Mouse (Mus musculus) splenic B cell, adult 2 months (primary cell): ENCODE data around the gene Dkc1.

Source experiments
- DNase-seq: peaks from one replicate; pipeline ENCODE4 v3.0.0-alpha.2; 2011; ENCODE audit warnings: low read depth, low spot score
- H3K27me3 ChIP-seq: 2 replicates; pipeline ENCODE4 v1.6.1; 2012; ENCODE audit warnings: mild to moderate bottlenecking, low read length, moderate library complexity, mixed read lengths; ENCODE audit not compliant: control insufficient read depth, poor library complexity, insufficient read depth, severe bottlenecking
- H3K36me3 ChIP-seq: 2 replicates; pipeline ENCODE4 v1.6.1; 2012; ENCODE audit warnings: mild to moderate bottlenecking, low read length, moderate library complexity, mixed read lengths; ENCODE audit not compliant: control insufficient read depth, poor library complexity, insufficient read depth, severe bottlenecking

The Dkc1 gene

DNA sequence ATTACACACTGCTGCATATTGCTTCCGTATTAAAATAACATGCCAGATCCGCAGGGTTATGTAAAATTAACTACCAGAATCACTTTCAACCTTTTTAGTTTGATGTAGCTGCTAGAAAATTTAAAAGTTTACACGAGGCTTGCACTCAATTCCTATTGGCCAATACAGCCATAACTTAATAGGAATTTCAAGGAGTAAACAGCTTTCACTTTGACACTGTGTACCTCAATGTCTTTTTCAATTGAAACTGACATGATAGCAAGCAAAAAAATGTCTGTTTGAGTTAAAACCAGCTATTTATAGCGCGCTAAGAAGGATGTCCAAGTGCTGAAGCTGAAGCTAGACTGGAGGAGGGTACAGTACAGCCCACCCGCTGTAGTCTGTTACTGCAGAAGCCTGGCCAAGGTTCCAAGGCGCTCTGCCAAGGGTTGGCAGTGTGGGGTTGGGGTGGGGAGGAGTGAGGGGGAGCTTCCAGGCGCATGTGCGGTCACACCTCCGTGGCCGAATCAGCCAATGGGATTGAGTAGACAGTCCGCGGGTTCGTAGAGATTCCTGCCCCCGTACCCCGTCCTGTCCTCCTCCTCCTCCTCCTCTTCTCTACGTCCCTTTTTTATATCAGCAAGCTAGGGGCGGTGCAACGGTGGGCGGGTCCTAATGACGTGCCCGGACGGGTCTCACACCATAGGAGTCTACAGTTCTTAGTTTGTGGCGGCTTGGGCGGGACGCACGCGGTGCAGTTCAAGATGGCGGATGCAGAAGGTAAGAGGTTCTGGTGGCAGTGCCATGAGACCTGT lies at the start of gene Dkc1:
TSS of gene Dkc1 (plus strand) at position 486 of the 794 bp plus-strand sequence.
- DNase-seq = peak; percentile 94
- Histone ChIP-seq H3K36me3 (no peaks in the 10 kb centered on the region), H3K27me3 (no peaks in the 10 kb centered on the region)

DNA sequence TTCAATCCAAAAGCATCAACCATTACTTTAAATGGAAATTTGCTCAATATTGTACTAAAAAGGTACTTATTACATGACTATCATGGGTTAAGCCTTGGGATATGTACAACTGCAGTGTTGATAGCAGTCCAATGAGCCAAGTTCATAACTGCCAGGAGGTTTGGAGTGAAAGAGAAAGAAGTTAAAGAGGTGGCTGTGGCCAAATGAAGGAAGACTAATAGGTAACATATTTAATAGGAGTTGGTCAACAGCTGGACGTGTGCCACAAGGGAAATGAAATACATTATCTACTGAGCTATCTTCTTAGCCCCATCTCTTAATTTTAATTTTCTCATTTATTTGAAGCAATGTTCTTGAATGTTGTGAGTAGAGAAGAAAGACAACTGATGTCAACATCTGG lies 49.7 kb upstream of the Dkc1 start:
- no peaks in the 10 kb centered on the region for H3K36me3 ChIP-seq
- no peak for DNase-seq
- H3K27me3 ChIP-seq = no peaks in the 10 kb centered on the region

DNA sequence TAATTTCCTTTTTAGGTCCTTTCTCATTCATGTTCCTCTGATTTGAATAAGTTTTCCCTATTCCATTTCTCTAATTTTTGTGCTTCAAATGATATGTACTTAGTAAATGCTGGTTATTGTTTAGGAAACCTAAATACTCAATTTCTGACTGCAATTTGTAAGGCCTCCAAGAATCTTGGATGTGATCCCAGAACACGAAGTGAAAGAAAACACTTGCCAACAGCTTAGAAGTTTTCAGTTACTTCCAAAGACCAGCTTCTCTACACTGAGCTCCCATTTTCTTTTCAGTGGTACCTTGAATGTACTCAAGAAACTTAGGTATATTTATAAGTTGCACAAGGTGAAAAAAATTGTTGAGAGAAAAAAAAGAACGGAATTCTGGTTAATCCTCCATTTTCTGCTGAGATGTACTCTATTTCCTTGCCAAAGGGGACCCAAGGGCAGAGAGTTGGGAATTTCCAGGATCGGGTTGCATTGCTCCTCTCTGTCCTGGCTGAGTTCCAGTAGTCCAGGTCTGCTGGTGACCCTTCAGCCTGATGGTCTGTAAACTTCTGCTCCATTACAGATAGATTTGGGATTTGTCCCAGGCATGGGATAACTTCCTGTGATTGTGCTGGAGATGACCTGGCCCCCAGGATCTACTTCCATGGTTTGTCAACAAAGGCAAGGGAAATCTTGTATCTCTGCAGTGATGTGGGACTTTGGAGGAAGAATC lies 48.6 kb upstream of the Dkc1 start:
- Histone ChIP-seq H3K27me3 (no peaks in the 10 kb centered on the region), H3K36me3 (no peaks in the 10 kb centered on the region)
- DNase-seq = no peak

DNA sequence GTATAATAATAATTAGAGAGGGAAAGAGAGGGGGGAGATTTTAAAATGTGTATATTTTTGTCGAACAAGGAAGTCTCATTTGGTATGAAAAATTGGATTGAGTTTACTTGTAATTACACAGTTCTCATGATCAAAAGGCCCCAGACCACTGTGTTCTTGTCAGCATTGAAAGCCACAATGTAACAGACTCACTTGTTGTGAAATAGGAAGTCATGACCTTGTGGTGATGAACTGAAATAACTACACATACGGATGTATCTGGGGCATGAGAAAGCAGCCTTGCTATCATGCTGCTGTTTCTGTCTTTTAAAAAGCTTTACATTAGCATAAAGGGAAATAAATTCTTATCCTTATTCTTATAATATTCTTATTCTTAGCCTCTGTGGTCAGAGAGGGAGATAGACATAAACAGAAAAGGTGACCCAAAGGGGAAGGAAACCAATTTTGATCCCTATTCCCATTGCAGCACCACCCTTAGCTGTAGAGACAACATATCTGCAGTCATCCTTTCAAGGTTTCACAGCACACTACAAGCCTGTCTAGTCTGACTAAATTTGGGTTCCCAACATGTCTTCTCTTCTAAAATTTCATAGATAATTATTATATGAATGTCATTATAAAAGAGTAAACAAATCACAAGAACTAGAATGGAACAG lies 39.4 kb upstream of the Dkc1 start:
- no peaks in the 10 kb centered on the region for H3K36me3 ChIP-seq
- H3K27me3 ChIP-seq = no peaks in the 10 kb centered on the region
- no peak for DNase-seq

DNA sequence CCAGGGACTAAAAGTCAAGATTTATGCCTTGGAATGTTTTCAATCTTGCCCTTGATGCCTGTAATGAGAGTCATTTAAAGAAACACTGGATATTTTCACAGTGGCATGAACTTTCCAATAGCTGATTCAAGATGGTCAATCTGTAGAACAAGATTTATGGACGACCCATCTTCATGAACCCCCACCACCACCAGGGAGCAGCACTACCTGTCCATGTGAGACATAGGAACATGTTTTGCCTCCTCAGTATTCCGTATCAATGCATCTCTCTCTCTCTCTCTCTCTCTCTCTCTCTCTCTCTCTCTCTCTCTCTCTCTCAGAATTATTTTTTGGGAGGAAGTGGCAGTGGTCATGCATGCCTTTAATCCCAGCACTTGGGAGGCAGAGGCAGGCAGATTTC lies 13.3 kb upstream of the Dkc1 start:
- DNase-seq = peak; percentile 47
- no peaks in the 10 kb centered on the region for H3K36me3 ChIP-seq
- H3K27me3 ChIP-seq = no peaks in the 10 kb centered on the region

DNA sequence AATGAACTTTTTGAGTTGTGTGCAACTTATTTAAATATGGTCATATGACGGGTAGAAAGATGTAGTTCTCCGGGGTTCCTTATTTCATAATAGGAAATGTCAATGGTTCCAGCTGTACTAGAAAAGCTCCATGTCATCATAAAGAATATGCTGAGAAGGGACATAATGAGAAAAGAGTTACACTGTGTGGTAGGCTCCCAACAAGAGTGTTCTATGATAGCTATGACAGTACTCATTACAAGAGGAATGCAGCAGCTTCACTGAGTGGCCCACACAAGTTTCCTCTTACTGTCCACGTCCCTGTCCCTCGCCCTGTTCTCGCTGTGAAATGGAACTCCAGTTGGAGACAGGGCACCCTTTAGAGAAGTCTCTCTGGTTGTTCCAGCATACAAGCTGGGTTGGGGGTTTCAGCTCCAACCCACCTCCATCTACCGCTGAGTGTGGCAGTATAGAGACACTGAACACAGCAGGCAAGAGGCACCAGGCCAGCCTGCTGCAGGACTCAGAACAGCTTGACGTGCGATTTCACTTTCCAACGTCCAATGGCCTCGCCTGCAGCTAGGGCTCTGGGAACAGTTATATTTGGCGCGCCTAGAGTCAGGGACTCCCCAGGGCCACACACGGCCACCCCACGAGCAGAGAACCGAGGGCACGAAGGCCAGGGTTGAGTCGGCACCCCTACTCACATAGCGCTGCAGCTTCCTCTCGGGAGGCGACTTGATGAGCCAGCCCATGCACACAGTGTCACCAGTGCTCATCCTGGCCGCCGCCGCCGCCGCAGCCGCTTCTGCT lies 11.5 kb upstream of the Dkc1 start:
- no peaks in the 10 kb centered on the region for H3K36me3 ChIP-seq
- H3K27me3 ChIP-seq = no peaks in the 10 kb centered on the region
- DNase-seq = peak; percentile 8

DNA sequence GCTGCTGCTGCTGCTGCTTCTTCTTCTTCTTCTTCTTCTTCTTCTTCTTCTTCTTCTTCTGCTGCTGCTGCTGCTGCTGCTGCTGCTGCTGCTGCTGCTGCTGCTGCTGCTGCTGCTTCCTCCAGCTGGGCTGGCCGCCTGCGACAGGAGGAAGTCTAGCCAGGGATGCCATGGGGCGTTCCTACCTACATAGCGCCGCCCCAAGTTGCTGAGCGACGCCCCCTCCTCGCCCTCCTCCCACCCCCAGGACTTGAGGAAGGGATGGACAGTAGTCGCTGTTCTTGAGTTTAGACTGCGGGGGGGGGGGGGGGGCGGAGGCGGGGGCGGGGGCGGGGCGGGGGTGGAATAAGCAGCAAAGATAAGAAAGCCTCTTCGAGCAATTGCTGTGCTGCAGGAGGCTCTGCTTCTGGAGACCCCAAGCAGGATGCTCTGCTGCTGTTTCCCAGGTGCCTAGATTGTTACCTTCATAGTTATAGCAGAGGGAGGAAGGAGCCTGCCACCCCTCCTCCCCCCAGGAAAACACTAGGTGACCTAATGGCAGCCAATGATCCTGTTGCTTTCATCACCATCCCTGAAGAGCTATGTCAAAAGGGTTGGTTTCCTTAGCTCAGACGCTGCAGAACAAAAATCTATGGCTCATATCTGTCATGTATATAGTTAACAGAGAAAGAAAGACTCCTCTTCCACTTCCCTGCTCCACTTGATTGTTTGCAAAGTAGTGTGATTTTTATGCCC lies 10.7 kb upstream of the Dkc1 start, which contains the start of gene Gab3:
TSS of gene Gab3 (minus strand) at position 685 of the 735 bp plus-strand sequence.
- no peaks in the 10 kb centered on the region for H3K36me3 ChIP-seq
- no peaks in the 10 kb centered on the region for H3K27me3 ChIP-seq
- DNase-seq = peak; percentile 77

DNA sequence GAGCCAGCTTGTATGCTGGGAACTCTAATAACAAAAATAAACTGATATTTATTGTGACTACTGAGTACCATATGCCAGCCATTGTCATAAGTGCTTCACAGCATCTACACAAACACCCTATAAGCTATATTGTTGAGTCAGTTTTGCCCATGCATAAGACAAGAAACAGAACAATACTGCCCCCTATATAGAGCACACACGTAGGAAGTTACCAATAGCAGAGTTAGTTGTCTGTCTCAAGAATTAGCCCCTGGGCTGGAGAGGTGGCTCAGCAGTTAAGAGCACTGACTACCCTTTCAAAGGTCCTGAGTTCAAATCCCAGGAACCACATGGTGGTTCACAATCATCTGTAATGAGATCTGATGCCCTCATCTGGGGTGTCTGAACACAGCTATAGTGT lies 10.0 kb upstream of the Dkc1 start:
- Histone ChIP-seq H3K27me3 (no peaks in the 10 kb centered on the region), H3K36me3 (no peaks in the 10 kb centered on the region)
- peak; percentile 44 for DNase-seq

DNA sequence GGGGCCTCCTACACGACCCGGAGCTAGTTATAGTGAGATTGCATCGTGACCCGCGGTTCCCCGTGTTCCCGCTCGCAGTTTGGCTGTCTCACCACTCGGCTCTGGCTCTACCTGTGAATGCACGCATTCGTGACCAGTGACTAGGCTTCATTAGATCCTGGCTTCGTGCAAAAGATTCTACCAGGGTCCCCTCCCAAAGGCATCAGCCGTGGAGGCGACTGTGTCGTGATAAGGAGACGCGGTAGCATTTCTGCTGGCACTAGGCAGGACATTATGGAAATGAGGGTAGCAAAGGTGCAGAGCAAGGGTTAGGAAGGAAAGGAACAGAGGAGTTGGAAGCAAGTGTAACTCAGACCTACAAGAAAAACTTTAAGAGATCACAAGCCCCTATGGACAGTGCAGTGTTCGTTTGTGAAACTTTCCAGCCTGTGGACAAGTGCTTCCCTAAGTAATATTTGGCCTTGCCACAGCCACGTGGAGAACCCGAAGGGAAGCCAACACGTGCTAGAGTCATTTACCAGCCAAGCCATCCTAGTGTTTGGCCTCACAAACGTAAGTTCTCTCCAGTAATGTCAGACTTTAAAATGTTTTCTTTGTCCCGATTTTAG lies 613 bp downstream of the Dkc1 start:
- Histone ChIP-seq H3K27me3 (no peaks in the 10 kb centered on the region), H3K36me3 (no peaks in the 10 kb centered on the region)
- DNase-seq = peak; percentile 2

DNA sequence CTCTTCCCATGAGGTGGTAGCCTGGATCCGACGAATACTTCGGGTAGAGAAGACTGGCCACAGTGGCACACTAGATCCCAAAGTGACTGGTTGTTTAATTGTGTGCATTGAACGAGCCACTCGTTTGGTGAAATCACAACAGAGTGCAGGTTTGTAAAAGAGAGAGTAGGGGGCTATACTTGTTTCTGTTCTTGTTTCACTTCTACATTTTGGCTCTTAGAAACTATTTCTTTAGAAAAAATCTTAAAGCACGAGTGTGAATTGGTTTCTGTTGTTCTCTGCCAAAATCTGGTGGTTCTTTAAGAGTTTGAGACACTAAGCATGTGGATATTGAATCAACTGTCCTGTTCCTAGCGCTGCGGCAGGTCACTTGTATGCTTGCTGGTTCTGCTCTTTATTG lies 3.1 kb downstream of the Dkc1 start:
- H3K36me3 ChIP-seq = no peaks in the 10 kb centered on the region
- DNase-seq = peak; percentile 2
- no peaks in the 10 kb centered on the region for H3K27me3 ChIP-seq

DNA sequence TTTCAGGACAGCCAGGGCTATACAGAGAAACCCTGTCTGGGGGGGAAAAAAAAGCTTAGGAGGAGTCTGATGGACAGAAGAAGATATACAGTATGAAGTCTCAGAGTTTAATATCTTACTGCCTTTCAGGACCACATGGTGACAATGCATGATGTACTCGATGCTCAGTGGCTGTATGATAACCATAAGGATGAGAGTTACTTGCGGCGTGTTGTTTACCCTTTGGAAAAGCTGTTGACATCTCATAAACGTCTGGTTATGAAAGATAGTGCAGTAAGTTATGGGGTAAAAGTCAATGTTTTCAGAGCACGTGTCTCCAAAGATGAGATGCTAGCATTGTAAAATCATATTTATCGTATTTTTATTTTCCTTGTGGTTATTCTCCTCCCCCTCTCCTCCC lies 6.6 kb downstream of the Dkc1 start:
- Histone ChIP-seq H3K36me3 (no peaks in the 10 kb centered on the region), H3K27me3 (no peaks in the 10 kb centered on the region)
- no peak for DNase-seq

DNA sequence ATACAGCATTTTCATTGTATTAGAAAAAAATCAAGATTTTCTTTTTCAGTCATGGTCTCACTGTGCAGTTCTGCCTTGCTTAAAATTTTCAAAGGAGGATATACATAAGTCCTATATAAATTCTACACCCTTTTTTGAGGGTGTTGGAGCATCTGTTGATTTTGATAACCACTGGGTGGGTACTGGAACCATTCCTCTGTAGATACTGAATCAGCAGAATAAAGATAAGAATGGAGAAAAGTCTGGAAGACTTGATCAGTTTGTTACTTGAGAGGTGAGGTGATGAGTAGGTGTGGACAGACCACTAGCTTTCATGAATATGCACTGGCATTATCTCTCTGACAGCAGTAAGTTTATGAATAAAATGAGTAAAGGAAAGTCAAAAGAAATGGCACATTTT lies 19.9 kb downstream of the Dkc1 start:
- no peak for DNase-seq
- no peaks in the 10 kb centered on the region for H3K36me3 ChIP-seq
- H3K27me3 ChIP-seq = no peaks in the 10 kb centered on the region

DNA sequence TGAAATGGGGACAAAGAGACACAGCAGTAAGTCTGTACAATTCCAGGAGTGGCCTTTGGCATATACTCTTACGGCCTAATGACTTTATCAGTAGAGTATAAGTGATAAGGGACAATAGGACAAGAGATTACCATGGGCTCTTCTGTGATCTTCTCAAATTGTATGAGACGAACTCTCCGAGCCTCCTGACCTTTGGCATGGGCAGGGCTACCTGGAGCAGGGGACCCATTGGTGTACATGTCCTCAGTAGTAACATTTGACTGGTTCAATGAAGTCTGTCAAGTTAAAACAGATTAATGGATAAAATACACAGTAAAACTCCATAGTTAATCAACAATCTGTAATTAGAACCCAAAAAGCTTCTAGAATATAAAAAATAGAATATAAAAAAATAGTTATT lies 30.0 kb downstream of the Dkc1 start:
- Histone ChIP-seq H3K36me3 (no peaks in the 10 kb centered on the region), H3K27me3 (no peaks in the 10 kb centered on the region)
- no peak for DNase-seq

DNA sequence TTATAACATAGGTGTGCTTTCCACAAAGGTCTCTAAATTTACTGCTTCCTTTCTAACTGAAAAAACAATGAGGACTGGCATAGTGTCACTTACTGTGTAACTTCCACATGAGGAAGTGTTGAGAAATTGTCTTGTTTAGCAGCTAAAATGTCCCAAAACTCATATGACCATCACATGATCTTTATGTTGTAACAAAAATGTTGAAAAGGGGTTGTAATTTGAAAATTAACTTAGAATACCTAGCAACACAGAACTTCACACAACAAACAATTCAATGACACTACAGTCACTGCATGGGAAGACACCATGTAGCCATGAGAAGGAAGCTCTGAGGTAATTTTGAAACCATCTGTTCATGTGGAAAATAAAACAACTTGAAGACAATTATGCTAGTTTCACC lies 31.2 kb downstream of the Dkc1 start:
- no peaks in the 10 kb centered on the region for H3K27me3 ChIP-seq
- peak; percentile 50 for DNase-seq

More for the DNA sequence above, 31.2 kb downstream of the Dkc1 start:
- no peaks in the 10 kb centered on the region for H3K36me3 ChIP-seq
